Mouse (Mus musculus) layer of hippocampus, adult 2 months (tissue): Measurements from ENCODE around the gene Kirrel3. TPM values are rescaled to one million over a fixed set of nuclear protein-coding genes. Genes with fewer than 3 reads are reported as not detected.
A peak's percentile ranks its signal among the peaks of the same experiment; 100 is the strongest.

Experiments
- DNase-seq, 2 experiments: peaks; one replicate each; pipeline ENCODE4 v3.0.0; 2022; ENCODE audit warnings: low spot score in 2 of 2
- H3K27ac ChIP-seq: fragments of 200-600 bp; 2 replicates; pipeline ENCODE4 v1.8.1; 2022
- H3K4me3 ChIP-seq: fragments of 200-600 bp; 2 replicates; pipeline ENCODE4 v1.8.1; 2022; ENCODE audit warnings: mild to moderate bottlenecking
- CTCF ChIP-seq: fragments of 200-600 bp; conservative IDR thresholded peaks from 2 replicates; pipeline ENCODE4 v1.8.1; 2022; ENCODE audit warnings: antibody characterized with exemption, mild to moderate bottlenecking, moderate library complexity
- total RNA-seq, 2 experiments: library from RNA; stranded (reverse); gene quantifications; 2 replicates each; pipeline ENCODE4 v1.2.3; 2021

Kirrel3 gene
- total RNA-seq, 2 experiments from 2014 or later = 55.6 to 57.5 TPM

DNA sequence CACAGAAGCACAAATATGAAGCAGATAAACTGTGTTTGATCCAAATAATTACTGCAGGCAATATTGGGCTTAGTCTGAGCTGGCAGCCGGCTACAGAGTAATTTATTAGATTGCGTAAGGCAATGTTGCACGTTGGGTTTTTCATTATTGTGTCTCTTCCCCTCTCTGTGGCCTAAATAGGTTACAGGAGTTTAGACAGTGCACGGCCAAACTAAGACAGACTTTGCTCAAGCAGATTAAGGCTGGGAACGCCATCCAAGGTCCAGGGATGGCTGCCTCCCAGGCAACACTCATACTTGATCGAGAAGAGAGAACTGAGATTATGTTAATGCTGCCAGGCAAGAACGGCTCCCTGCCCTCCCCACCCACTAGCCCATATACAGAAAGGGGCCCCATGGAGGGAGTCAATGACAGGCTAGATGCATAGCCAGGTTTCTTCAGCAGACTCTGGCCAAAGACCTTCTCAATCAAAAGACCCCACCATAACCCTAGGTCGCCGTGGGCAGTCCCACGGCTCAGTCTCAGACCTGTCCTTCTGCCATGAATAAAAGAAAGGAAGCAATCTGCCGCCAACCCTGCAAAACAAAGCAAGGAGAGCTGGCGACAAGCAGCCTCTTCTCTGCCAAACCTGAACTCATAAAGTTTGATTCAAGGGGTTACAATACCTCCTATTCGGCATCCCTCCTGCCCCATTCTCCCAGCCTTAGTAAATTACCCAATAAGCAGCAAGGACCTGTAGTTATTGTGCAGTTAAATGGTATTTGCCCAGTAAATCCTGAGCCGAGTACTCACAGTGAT is 437.6 kb downstream of the Kirrel3 start:
- no peak for DNase-seq
- Histone ChIP-seq H3K27ac (peak overlapping the region; percentile 63), H3K4me3 (no peak overlapping the region)
- no peak for TF ChIP-seq CTCF

DNA sequence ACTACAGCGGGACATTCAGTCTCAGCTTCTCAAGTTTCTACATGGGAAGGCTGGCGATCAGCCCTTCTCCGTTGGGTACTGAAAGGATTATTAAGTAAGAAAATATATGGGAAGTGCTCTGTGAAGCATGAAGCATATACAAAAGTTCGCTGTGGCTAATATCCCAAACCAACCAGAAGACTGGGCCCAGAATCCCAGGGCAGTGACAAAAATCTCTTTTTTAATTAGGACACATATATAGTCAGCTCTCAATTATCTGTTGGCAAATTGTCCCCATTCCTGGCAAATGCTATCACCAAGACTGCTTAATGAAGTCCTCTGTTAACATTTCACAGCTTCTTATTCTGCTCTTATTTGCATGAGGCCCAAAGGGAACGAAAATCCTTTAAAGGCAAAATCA is 439.9 kb downstream of the Kirrel3 start:
- Histone ChIP-seq H3K27ac (no peak overlapping the region), H3K4me3 (no peak overlapping the region)
- no peak for TF ChIP-seq CTCF
- DNase-seq = no peak

DNA sequence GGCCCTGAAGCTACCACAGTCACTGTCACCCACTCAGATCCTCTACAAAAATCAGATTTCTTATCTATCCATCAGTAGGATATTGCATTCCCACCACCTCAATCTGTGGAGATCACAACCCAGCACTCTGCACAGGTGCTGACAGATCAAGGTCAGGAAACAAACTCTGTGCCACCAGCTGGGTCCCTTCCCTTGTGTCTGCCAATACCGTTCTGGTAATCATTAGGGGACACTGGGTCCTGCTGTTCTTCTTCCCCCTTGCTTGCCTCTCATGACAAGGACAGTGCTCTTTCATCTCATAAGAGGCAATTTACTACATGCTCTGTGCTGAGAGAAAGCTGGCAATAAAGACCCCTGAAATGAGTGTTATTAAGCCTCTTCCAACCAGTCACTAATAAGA is 444.7 kb downstream of the Kirrel3 start:
- no peak for DNase-seq
- Histone ChIP-seq H3K4me3 (no peak overlapping the region), H3K27ac (no peak overlapping the region)
- TF ChIP-seq CTCF = no peak

DNA sequence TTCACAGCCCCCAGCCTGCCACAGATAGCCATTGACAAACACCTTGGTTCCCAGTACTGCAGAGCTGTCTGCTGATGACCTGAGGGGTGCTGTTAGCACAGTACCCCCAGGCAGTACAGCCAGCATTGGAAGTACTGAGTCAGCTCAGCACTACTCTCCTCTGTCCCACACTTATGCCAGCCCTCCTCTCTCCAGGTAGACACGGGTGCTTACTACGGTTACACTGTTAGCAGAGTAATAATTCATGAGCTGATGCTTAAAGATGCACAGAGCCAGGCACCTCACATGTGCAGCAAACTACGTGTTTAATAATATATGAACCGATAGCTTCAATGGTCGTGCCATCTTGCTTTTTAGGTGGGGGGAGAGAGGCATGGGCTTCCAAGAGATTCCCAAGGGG is 452.4 kb downstream of the Kirrel3 start:
- DNase-seq = no peak
- Histone ChIP-seq H3K4me3 (no peak overlapping the region), H3K27ac (no peak overlapping the region)
- TF ChIP-seq CTCF = no peak

DNA sequence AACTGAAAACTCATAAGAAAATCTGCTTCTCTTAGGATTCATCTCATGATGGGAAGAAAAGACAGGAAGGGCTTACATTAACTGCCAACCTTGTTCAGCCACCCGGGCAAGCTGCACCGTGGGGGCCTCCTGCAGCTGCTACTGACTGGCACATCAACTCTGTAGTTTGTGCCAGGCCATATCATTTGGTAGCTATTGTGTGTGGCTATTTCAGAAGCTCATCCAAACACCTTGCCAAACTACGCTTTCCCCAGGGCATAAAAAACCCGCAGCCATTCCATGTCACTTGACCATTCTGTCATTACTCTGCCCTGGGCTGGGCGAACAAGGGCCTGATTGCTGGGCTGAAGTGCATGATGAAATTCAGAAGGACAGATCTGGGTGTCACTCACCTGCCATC is 453.9 kb downstream of the Kirrel3 start:
- TF ChIP-seq CTCF = no peak
- DNase-seq = no peak
- Histone ChIP-seq H3K4me3 (no peak overlapping the region), H3K27ac (no peak overlapping the region)

DNA sequence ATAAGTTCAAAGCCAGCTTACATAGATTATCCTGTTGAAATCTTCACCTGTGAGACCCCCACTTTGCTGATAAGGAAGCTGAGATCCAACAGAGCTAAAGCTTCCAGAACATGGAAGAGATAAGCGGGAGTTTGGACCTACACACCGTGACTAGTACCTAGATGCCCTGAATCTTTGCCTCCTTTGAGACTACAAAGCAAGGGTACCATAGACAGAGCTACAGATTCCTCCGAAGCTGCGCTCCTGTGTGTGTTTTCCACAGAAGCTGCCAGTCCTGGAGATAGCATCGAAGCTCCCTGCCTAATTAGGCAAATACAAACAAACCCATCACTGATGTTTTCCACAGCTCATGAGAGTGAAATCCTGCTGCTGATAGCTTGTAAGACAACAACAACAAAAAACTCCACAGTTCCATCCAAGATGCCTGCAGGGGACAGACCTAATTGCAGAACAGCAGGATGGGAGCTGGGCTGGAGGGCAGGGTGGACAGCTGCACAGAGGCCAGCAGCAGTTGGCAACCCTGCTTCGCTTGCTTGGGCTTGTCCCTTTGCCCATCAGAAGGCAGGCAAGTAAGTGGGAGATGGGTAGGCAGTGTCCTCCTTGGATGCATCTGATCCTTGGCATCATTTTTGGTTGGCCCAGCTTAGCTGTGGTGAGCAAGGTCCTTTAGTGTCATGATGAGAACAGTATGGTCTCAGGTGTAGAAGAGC is 456.6 kb downstream of the Kirrel3 start:
- Histone ChIP-seq H3K4me3 (no peak overlapping the region), H3K27ac (no peak overlapping the region)
- TF ChIP-seq CTCF = no peak
- DNase-seq = no peak

DNA sequence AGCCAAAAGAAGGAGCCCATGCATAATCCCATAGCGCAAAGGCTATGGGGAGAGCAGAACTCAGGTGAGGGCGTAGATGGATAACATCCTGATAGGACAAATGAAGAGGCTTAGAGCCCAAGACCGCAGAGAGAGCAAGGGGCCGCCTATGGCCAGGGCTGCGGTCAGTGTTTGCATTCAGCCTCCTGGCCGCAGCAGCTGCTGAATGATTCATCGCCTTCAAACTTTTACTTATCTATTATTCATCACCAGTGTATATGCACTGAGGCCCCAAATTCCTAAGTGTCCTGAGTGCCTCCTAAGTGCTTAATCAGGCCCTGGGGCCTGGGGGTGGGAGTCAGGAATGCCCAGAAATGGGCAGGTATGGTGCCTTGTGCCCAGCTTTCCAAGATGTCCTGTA is 457.3 kb downstream of the Kirrel3 start:
- Histone ChIP-seq H3K4me3 (no peak overlapping the region), H3K27ac (no peak overlapping the region)
- no peak for DNase-seq
- no peak for TF ChIP-seq CTCF

DNA sequence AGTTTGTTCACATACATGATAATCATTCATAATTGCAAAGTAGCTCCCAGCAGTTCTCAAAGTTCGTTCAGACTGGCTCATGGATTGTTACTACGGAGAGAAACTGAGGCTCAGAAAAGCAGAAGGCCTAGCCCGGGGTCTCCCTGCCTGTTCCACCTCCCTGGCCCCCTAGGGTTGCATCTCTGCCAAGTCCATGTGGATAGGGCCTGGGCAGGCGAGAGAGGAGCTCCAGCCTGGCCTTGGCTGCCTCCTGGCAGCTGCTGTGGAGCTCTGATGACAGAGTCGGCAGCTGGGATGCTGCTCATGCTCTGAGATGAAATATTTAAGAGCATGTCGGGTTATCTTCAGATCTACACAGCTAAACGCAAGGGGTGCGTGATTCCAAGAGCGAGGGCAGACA is 459.6 kb downstream of the Kirrel3 start:
- TF ChIP-seq CTCF = no peak
- Histone ChIP-seq H3K27ac (no peak overlapping the region), H3K4me3 (no peak overlapping the region)
- DNase-seq = no peak

DNA sequence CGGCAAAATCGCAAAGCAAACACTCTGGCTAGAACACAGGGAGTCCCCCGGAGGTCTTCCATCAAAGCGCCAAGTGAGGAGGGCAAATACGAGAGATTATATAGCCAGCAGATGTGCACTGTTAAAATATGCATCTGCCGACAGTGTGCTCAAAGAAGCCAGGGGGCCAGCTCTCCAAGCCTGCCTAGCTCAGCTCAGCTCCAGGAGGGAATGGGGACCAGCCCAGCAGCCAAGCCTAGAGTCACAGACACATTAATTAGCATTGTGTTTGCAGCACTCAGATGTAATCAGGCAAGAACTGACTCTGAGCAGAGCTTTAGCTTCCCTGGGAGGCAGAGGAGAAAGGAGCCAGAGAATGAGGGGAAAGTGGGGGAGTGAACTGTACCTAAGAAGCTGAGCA is 461.6 kb downstream of the Kirrel3 start:
- peak overlapping the region; percentile 16; the same call in 1 of the 2 replicates for H3K27ac ChIP-seq
- no peak for TF ChIP-seq CTCF
- no peak overlapping the region for H3K4me3 ChIP-seq
- no peak for DNase-seq

DNA sequence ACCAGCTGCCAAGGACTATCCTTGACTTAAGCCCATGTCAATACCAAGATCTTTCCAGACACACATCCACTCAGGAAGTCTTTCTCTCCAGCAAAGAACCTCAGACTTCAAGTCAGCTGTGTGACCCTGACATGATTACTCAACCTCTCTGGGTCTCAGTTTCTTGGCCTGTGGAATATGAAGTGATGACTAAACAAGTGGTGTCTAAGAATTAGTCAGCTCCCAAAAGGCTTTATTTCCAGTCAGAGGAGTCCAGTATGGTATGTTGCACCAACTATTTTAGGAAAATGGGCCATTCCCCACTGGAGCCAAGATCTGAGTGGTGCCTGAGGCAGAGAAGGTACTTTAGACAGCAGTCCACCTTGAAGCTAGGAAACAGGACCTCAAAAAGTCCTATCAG is 462.0 kb downstream of the Kirrel3 start:
- DNase-seq = no peak
- TF ChIP-seq CTCF = no peak
- no peak overlapping the region for H3K4me3 ChIP-seq
- H3K27ac ChIP-seq = no peak overlapping the region

DNA sequence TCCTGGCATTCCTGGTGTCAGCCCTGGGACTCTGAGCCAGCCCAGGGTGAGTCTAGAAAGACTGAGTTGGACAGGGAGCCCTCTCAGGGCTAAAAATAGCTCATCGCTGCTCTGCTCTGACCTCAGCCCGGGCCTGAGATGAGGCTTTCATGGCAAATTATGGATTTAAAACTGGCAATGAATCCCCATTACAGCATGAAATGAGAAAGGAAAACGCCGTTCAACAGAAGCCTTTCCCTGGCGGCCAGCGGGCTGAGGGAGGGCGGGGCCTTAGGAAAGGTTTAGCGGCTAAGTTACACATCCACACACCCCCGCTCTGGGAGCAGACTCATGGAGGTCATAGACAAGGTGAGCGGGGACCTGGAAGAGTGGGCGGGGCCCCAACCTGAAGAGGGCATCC is 467.7 kb downstream of the Kirrel3 start:
- no peak overlapping the region for H3K27ac ChIP-seq
- no peak for TF ChIP-seq CTCF

DNA sequence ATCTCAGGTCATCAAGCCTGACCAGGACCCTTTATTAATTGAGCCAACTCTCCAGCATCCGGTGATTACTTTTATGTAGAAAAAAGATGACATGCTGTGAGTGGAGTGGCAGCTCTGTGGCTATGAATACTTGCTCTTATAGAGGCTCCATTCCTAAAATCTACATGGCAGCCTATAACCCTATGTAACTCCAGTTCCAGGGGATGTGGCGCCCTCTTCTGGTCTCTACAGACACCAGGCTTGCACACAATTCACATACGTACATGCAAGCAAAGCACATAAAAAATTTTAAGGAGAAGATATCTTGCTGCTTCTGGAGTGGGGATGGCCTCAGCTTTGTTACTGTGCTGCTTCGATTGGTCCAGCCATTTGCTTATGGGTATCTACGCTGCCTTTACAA is 468.5 kb downstream of the Kirrel3 start:
- Histone ChIP-seq H3K27ac (no peak overlapping the region), H3K4me3 (no peak overlapping the region)
- peak; percentile 75 for TF ChIP-seq CTCF
- DNase-seq = peak; percentile 22 to 30

More for the DNA sequence above, 467.7 kb downstream of the Kirrel3 start:
- no peak for DNase-seq
- H3K4me3 ChIP-seq = no peak overlapping the region

DNA sequence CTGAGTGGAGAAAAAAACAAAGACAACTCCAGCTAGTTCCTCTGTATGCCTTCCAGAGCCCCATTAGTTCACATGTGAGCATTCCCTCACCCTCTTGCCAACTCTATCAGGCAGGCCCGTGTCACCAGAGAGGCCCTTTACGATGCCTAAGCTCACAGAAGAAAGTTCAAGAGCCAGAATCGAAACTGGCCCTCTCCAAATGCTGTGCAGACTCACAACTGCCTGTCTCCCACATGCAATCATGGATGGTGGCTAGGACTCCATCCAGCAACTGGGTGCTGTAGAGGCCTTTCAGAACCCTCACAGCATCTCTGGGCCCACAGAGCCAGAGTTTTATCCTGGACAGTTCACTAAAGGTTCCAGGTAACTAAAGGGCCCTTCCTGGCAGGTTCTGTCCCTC is 470.8 kb downstream of the Kirrel3 start:
- no peak for TF ChIP-seq CTCF

DNA sequence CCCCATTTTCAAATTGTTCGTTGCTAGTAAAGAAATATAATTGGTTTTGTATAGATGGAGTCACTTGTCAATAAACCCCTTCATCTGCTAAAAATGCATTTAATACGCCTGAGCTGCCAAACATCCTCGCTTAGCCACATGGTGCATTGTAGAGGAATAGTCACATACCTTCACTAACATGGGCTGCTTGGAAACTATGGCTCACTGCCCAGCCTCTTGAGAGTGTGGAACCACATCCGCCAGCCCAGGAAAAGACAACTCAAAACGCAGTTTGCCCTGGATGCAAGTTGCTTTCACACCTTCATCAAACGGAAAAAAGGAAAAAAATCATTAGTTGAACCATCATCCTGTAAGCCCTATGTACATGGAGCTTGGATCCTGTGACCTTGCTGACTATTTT is 472.0 kb downstream of the Kirrel3 start:
- H3K4me3 ChIP-seq = no peak overlapping the region
- DNase-seq = peak in 1 of 2 experiments; percentile 51
- peak overlapping the region; percentile 16 for H3K27ac ChIP-seq
- TF ChIP-seq CTCF = no peak

More for the DNA sequence above, 470.8 kb downstream of the Kirrel3 start:
- Histone ChIP-seq H3K27ac (peak overlapping the region; percentile 16; the same call in 1 of the 2 replicates), H3K4me3 (no peak overlapping the region)
- DNase-seq = no peak
